Mouse (Mus musculus) midbrain, embryonic 16.5 days (tissue): ENCODE data around the gene Golga5. TPM values are rescaled to one million over a fixed set of nuclear protein-coding genes. Genes with fewer than 3 reads are reported as not detected.

ENCODE experiments used
- ATAC-seq: fragments of 200-750 bp; cut with Nextera tagmentation; 2 replicates; pipeline ENCODE4 v1.8.0; 2017; ENCODE audit warnings: moderate TSS enrichment
- H3K27ac ChIP-seq: fragments of 300-500 bp; sonication (generic); 2 replicates; pipeline ENCODE4 v1.5.1; 2014; ENCODE audit warnings: mild to moderate bottlenecking, low read length, mixed read lengths
- H3K27me3 ChIP-seq: fragments of 300-500 bp; sonication (generic); 2 replicates; pipeline ENCODE4 v1.6.1; 2014; ENCODE audit warnings: low read depth, low read length, mixed read lengths; ENCODE audit not compliant: control insufficient read depth, insufficient read depth
- H3K36me3 ChIP-seq: fragments of 300-500 bp; sonication (generic); 2 replicates; pipeline ENCODE4 v1.6.1; 2014; ENCODE audit warnings: mild to moderate bottlenecking, low read length, moderate library complexity, mixed read lengths; ENCODE audit not compliant: control insufficient read depth, insufficient read depth
- H3K4me1 ChIP-seq: fragments of 300-500 bp; sonication (generic); 2 replicates; pipeline ENCODE4 v1.6.1; 2014; ENCODE audit warnings: mild to moderate bottlenecking, low read length, mixed read lengths; ENCODE audit not compliant: control insufficient read depth, insufficient read depth
- H3K4me2 ChIP-seq: fragments of 300-500 bp; sonication (generic); 2 replicates; pipeline ENCODE4 v1.6.1; 2014; ENCODE audit warnings: mild to moderate bottlenecking, low read length, mixed read lengths
- H3K4me3 ChIP-seq: fragments of 300-500 bp; sonication (generic); 2 replicates; pipeline ENCODE4 v1.5.1; 2014; ENCODE audit warnings: low read depth, mild to moderate bottlenecking, low read length, moderate library complexity, mixed read lengths
- H3K9ac ChIP-seq: fragments of 300-500 bp; sonication (generic); 2 replicates; pipeline ENCODE4 v1.6.1; 2014; ENCODE audit warnings: low read depth, low read length, mixed read lengths
- H3K9me3 ChIP-seq: fragments of 300-500 bp; sonication (generic); replicated peaks from 2 replicates; pipeline ENCODE4 v1.6.1; 2014; ENCODE audit warnings: mild to moderate bottlenecking, low read length, mixed read lengths; ENCODE audit not compliant: control insufficient read depth, poor library complexity, severe bottlenecking
- WGBS: fragments of 180-500 bp; shearing (Covaris S2); extraction: QIAGEN DNeasy Blood & Tissue Kit; methylation state at CpG from one replicate; pipeline ENCODE4 v1.1.7; 2014; 5-methylcytosine and 5-hydroxymethylcytosine counted together
- polyA plus RNA-seq: library from polyadenylated mRNA; unstranded; fragments of >200 nt; fragmentation: Nextera tagmentation; extraction: Ambion mirVana; gene quantifications from 2 replicates; pipeline ENCODE4 v1.2.1, GENCODE M21; 2015

Golga5 gene
- polyA plus RNA-seq, 1 experiment from 2014 or later, result 28.0 TPM

- Histone ChIP-seq H3K36me3 (peaks cover 15% of the 10 kb centered on the region), H3K27ac (no peak overlapping the region), H3K4me1 (no peaks in the 10 kb centered on the region), H3K4me2 (no peak overlapping the region), H3K27me3 (no peaks in the 10 kb centered on the region), H3K4me3 (no peak overlapping the region), H3K9ac (no peak overlapping the region), H3K9me3 (no peaks in the 10 kb centered on the region)
- WGBS, result 77% methylated on average over 8 of the region's 8 CpGs
- ATAC-seq, result no peak
Observed at GRCm38 (mm10) chr12:102498726-102499125, 29.8 kb downstream of the Golga5 start.

- H3K4me1 ChIP-seq, result no peaks in the 10 kb centered on the region
- H3K27me3 ChIP-seq, result no peaks in the 10 kb centered on the region
- H3K9ac ChIP-seq, result no peak overlapping the region
- peaks cover 15% of the 10 kb centered on the region for H3K36me3 ChIP-seq
- 94% methylated on average over 5 of the region's 5 CpGs for WGBS
- no peak overlapping the region for H3K4me2 ChIP-seq
- no peaks in the 10 kb centered on the region for H3K9me3 ChIP-seq
- no peak overlapping the region for H3K27ac ChIP-seq
- H3K4me3 ChIP-seq, result no peak overlapping the region
- no peak for ATAC-seq
Observed at GRCm38 (mm10) chr12:102499210-102499609, 30.3 kb downstream of the Golga5 start.

GRCm38 (mm10) chr12:102499723-102500122, 30.8 kb downstream of the Golga5 start:
- Histone ChIP-seq H3K9me3 (no peaks in the 10 kb centered on the region), H3K9ac (no peak overlapping the region), H3K4me2 (no peak overlapping the region), H3K27ac (no peak overlapping the region), H3K27me3 (no peaks in the 10 kb centered on the region), H3K4me1 (no peaks in the 10 kb centered on the region), H3K4me3 (no peak overlapping the region), H3K36me3 (peaks cover 15% of the 10 kb centered on the region)
- ATAC-seq, result no peak
- 76% methylated on average over 4 of the region's 4 CpGs for WGBS

GRCm38 (mm10) chr12:102501038-102501437, 32.1 kb downstream of the Golga5 start:
- Histone ChIP-seq H3K4me2 (no peak overlapping the region), H3K27me3 (no peaks in the 10 kb centered on the region), H3K4me3 (no peak overlapping the region), H3K4me1 (no peaks in the 10 kb centered on the region), H3K36me3 (peaks cover 15% of the 10 kb centered on the region), H3K27ac (no peak overlapping the region), H3K9me3 (no peaks in the 10 kb centered on the region), H3K9ac (no peak overlapping the region)
- 92% methylated on average over 2 of the region's 2 CpGs for WGBS
- no peak for ATAC-seq

- no peak overlapping the region for H3K9ac ChIP-seq
- ATAC-seq, result no peak
- no peak overlapping the region for H3K4me2 ChIP-seq
- no peak overlapping the region for H3K27ac ChIP-seq
- H3K36me3 ChIP-seq, result peaks cover 9% of the 10 kb centered on the region
- H3K9me3 ChIP-seq, result no peaks in the 10 kb centered on the region
- no peaks in the 10 kb centered on the region for H3K27me3 ChIP-seq
- no peak overlapping the region for H3K4me3 ChIP-seq
- 90% methylated on average over 8 of the region's 8 CpGs for WGBS
- H3K4me1 ChIP-seq, result no peaks in the 10 kb centered on the region
Observed at GRCm38 (mm10) chr12:102501848-102502595, 33.1 kb downstream of the Golga5 start.

- no peak for ATAC-seq
- Histone ChIP-seq H3K4me3 (no peak overlapping the region), H3K4me1 (no peaks in the 10 kb centered on the region), H3K9ac (no peak overlapping the region), H3K27me3 (no peaks in the 10 kb centered on the region), H3K4me2 (no peak overlapping the region), H3K27ac (no peak overlapping the region), H3K9me3 (no peaks in the 10 kb centered on the region), H3K36me3 (no peaks in the 10 kb centered on the region)
- WGBS, result 73% methylated on average over 9 of the region's 9 CpGs
Observed at GRCm38 (mm10) chr12:102505131-102505713, 36.3 kb downstream of the Golga5 start.

- H3K4me1 ChIP-seq, result no peaks in the 10 kb centered on the region
- H3K9ac ChIP-seq, result no peak overlapping the region
- WGBS, result 89% methylated on average over 7 of the region's 7 CpGs
- H3K27me3 ChIP-seq, result no peaks in the 10 kb centered on the region
- no peak overlapping the region for H3K4me3 ChIP-seq
- no peak overlapping the region for H3K27ac ChIP-seq
- H3K9me3 ChIP-seq, result no peaks in the 10 kb centered on the region
- ATAC-seq, result no peak
- no peak overlapping the region for H3K4me2 ChIP-seq
- no peaks in the 10 kb centered on the region for H3K36me3 ChIP-seq
Observed at GRCm38 (mm10) chr12:102505949-102506348, 37.0 kb downstream of the Golga5 start.

- Histone ChIP-seq H3K9ac (no peak overlapping the region), H3K36me3 (no peaks in the 10 kb centered on the region), H3K27ac (no peak overlapping the region), H3K4me3 (no peak overlapping the region), H3K27me3 (no peaks in the 10 kb centered on the region), H3K4me2 (no peak overlapping the region), H3K4me1 (no peaks in the 10 kb centered on the region), H3K9me3 (no peaks in the 10 kb centered on the region)
- ATAC-seq, result no peak
- 23% methylated on average over 3 of the region's 3 CpGs for WGBS
Observed at GRCm38 (mm10) chr12:102511363-102511762, 42.4 kb downstream of the Golga5 start.

- WGBS, result 64% methylated on average over 6 of the region's 6 CpGs
- H3K9me3 ChIP-seq, result no peaks in the 10 kb centered on the region
- H3K4me1 ChIP-seq, result no peaks in the 10 kb centered on the region
- no peak overlapping the region for H3K4me2 ChIP-seq
- ATAC-seq, result no peak
- H3K9ac ChIP-seq, result no peak overlapping the region
- H3K27ac ChIP-seq, result no peak overlapping the region
- no peaks in the 10 kb centered on the region for H3K27me3 ChIP-seq
- no peaks in the 10 kb centered on the region for H3K36me3 ChIP-seq
- no peak overlapping the region for H3K4me3 ChIP-seq
Observed at GRCm38 (mm10) chr12:102514151-102514550, 45.2 kb downstream of the Golga5 start.
